Mouse (Mus musculus): Measurements from ENCODE around the gene Pgap3. TPM values are rescaled to one million over a fixed set of nuclear protein-coding genes. Genes with fewer than 3 reads are reported as not detected.

The Pgap3 gene
- polyA plus RNA-seq, 1 experiment from 2014 or later = 12.4 TPM

DNA sequence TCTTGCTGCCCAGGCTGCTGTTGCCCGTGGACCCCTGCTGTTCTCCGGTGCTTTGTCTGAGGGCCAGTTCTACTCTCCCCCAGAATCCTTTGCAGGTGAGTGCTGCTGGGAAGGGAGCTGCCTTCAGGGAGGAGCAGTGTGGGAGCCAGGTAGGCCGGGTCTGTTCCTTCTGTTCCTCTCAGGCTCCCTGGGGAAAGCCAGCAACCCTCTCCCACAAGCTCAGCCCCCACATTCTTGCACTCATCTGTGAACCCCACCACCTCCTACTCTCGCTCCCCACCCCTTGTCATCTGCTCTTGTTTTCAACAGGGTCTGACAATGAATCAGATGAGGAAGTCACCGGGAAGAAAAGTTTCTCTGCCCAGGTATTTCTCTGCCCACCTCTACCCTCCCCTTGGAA is 23.5 kb downstream of the Pgap3 start:
- Histone ChIP-seq H3K4me3 (no peak overlapping the region), H3K4me2 (replicated peaks) (no peak overlapping the region), H3K36me3 (peaks cover 77% of the 10 kb centered on the region), H3K27me3 (no peaks in the 10 kb centered on the region), H3K9me3 (no peaks in the 10 kb centered on the region), H3K27ac (no peak overlapping the region), H3K9ac (no peak overlapping the region), H3K4me1 (no peaks in the 10 kb centered on the region)
- 63% methylated on average over 5 of the region's 5 CpGs for WGBS
- ATAC-seq (ENCODE audit: low FRiP score, low read depth) = no peak

GRCm38 (mm10) chr11:98374266-98374665 is 26.0 kb downstream of the Pgap3 start:
- WGBS = 83% methylated on average over 8 of the region's 8 CpGs
- Histone ChIP-seq H3K27ac (no peak overlapping the region), H3K9ac (no peak overlapping the region), H3K4me1 (no peaks in the 10 kb centered on the region), H3K4me2 (replicated peaks) (no peak overlapping the region), H3K36me3 (peaks cover 60% of the 10 kb centered on the region), H3K27me3 (no peaks in the 10 kb centered on the region), H3K4me3 (no peak overlapping the region), H3K9me3 (no peaks in the 10 kb centered on the region)
- no peak for ATAC-seq (ENCODE audit: low FRiP score, low read depth)

- no peaks in the 10 kb centered on the region for H3K4me1 ChIP-seq
- no peak overlapping the region for H3K4me3 ChIP-seq
- H3K27me3 ChIP-seq = no peaks in the 10 kb centered on the region
- H3K9ac ChIP-seq = no peak overlapping the region
- WGBS = 92% methylated on average over 6 of the region's 6 CpGs
- no peaks in the 10 kb centered on the region for H3K9me3 ChIP-seq
- ATAC-seq (ENCODE audit: low FRiP score, low read depth) = no peak
- no peak overlapping the region for H3K4me2 ChIP-seq (replicated peaks)
- H3K36me3 ChIP-seq = peaks cover 50% of the 10 kb centered on the region
- H3K27ac ChIP-seq = no peak overlapping the region
Observed at GRCm38 (mm10) chr11:98373244-98373643, 27.0 kb downstream of the Pgap3 start.

DNA sequence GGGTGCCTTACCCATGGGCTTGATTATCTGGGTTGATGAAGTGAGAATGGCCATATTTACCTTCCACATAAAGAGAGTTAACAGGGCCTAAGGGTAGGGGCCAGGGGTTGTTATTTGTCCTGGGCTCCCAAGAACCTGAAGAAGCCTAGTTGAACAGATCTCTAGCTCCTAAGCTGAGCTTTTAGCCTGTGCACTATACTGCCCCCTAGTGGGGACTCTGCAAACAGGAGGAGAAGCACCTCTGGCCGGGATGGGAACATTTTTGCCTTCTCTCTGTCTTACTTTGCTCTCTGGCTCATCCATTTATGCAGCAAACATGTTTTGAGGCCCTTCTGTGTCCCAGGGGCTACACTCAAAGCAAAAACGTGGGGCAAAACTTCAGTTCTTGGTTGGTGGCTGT is 27.9 kb downstream of the Pgap3 start:
- Histone ChIP-seq H3K9me3 (no peaks in the 10 kb centered on the region), H3K4me3 (no peak overlapping the region), H3K27me3 (no peaks in the 10 kb centered on the region), H3K9ac (no peak overlapping the region), H3K4me2 (replicated peaks) (no peak overlapping the region), H3K36me3 (peaks cover 45% of the 10 kb centered on the region), H3K27ac (no peak overlapping the region), H3K4me1 (no peaks in the 10 kb centered on the region)
- no peak for ATAC-seq (ENCODE audit: low FRiP score, low read depth)
- 7% methylated on average over 2 of the region's 2 CpGs for WGBS

DNA sequence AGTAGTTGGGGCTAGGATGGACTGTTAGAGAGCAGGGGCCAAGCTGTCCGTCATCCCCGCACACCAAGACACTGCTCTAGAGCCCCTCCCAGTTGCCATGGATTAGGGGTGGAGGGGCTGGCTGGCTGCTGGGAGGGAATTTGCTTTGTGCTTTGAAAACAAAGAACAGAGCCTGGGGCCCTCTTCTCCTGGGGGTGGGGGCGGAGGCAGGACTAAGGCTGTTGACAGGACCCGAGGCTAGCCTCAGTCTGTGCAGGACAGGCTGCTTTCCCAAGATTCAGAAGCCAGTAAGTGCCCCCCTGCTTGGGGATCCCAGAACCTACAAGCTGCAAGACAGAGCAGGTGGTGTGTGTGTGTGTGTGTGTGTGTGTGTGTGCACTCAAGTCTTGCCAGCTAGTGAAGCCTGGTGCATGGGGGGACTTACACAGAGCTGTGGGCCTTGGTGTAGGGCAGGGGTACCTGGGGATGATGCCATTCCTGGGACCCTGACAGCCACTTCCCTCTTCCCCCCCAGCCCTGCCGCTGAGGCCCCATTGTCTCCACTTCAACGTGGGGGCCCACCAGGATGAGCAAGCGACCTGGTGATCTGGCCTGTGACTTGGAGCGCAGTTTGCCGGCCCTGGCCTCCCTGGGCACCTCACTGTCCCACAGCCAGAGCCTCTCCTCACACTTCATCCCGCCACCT is 28.6 kb downstream of the Pgap3 start:
- Histone ChIP-seq H3K4me2 (replicated peaks) (no peak overlapping the region), H3K27me3 (no peaks in the 10 kb centered on the region), H3K9me3 (no peaks in the 10 kb centered on the region), H3K4me3 (no peak overlapping the region), H3K4me1 (no peaks in the 10 kb centered on the region), H3K27ac (no peak overlapping the region), H3K36me3 (peaks cover 38% of the 10 kb centered on the region), H3K9ac (no peak overlapping the region)
- ATAC-seq (ENCODE audit: low FRiP score, low read depth) = no peak
- WGBS = 55% methylated on average over 9 of the region's 10 CpGs

GRCm38 (mm10) chr11:98370588-98370987 is 29.7 kb downstream of the Pgap3 start:
- H3K4me1 ChIP-seq = no peaks in the 10 kb centered on the region
- H3K9ac ChIP-seq = no peak overlapping the region
- no peak overlapping the region for H3K4me3 ChIP-seq
- no peak for ATAC-seq (ENCODE audit: low FRiP score, low read depth)
- H3K9me3 ChIP-seq = no peaks in the 10 kb centered on the region
- no peaks in the 10 kb centered on the region for H3K27me3 ChIP-seq
- no peak overlapping the region for H3K27ac ChIP-seq
- H3K36me3 ChIP-seq = peaks cover 27% of the 10 kb centered on the region
- 64% methylated on average over 2 of the region's 2 CpGs for WGBS
- H3K4me2 ChIP-seq (replicated peaks) = no peak overlapping the region

GRCm38 (mm10) chr11:98369337-98369736 is 31.0 kb downstream of the Pgap3 start:
- peaks cover 14% of the 10 kb centered on the region; the same call in 1 of the 2 replicates for H3K36me3 ChIP-seq
- no peak overlapping the region for H3K27ac ChIP-seq
- no peak overlapping the region for H3K4me3 ChIP-seq
- no peak overlapping the region for H3K4me2 ChIP-seq (replicated peaks)
- H3K9ac ChIP-seq = no peak overlapping the region
- H3K9me3 ChIP-seq = no peaks in the 10 kb centered on the region
- H3K27me3 ChIP-seq = no peaks in the 10 kb centered on the region
- 87% methylated on average over 6 of the region's 6 CpGs for WGBS
- ATAC-seq (ENCODE audit: low FRiP score, low read depth) = no peak
- H3K4me1 ChIP-seq = no peaks in the 10 kb centered on the region

DNA sequence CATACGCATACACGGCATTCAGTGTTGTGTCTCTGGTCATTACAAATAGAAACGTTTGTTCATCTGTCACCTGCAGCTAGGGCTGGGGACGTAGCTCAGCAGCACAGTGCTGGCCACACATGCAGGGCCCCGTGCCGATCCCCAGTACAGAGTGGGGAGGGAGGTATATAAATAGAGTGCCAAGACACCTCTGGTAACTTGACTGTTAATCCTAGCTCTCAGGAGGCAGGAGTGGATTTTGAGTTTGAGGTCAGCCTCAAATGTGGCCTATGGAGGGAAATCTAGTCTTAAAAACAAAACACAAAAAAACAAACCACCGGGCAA is 32.5 kb downstream of the Pgap3 start:
- ATAC-seq (ENCODE audit: low FRiP score, low read depth) = no peak
- H3K9me3 ChIP-seq = no peaks in the 10 kb centered on the region
- no peaks in the 10 kb centered on the region for H3K27me3 ChIP-seq
- no peak overlapping the region for H3K4me2 ChIP-seq (replicated peaks)
- no peak overlapping the region for H3K27ac ChIP-seq
- H3K4me3 ChIP-seq = no peak overlapping the region
- no peaks in the 10 kb centered on the region for H3K4me1 ChIP-seq
- WGBS = 77% methylated on average over 7 of the region's 7 CpGs
- H3K36me3 ChIP-seq = peaks cover 5% of the 10 kb centered on the region; the same call in 1 of the 2 replicates
- H3K9ac ChIP-seq = no peak overlapping the region

GRCm38 (mm10) chr11:98367171-98367862 is 33.0 kb downstream of the Pgap3 start:
- no peaks in the 10 kb centered on the region for H3K27me3 ChIP-seq
- 81% methylated on average over 10 of the region's 10 CpGs for WGBS
- no peaks in the 10 kb centered on the region for H3K9me3 ChIP-seq
- H3K9ac ChIP-seq = no peak overlapping the region
- H3K27ac ChIP-seq = no peak overlapping the region
- H3K36me3 ChIP-seq = peaks cover 4% of the 10 kb centered on the region; the same call in 1 of the 2 replicates
- no peaks in the 10 kb centered on the region for H3K4me1 ChIP-seq
- no peak overlapping the region for H3K4me2 ChIP-seq (replicated peaks)
- no peak overlapping the region for H3K4me3 ChIP-seq
- no peak for ATAC-seq (ENCODE audit: low FRiP score, low read depth)

- no peak overlapping the region for H3K9ac ChIP-seq
- ATAC-seq (ENCODE audit: low FRiP score, low read depth) = no peak
- H3K4me2 ChIP-seq (replicated peaks) = no peak overlapping the region
- no peaks in the 10 kb centered on the region for H3K4me1 ChIP-seq
- no peak overlapping the region for H3K27ac ChIP-seq
- H3K27me3 ChIP-seq = no peaks in the 10 kb centered on the region
- H3K36me3 ChIP-seq = peaks cover 4% of the 10 kb centered on the region; the same call in 1 of the 2 replicates
- no peak overlapping the region for H3K4me3 ChIP-seq
- H3K9me3 ChIP-seq = no peaks in the 10 kb centered on the region
- WGBS = 73% methylated on average over 10 of the region's 10 CpGs
Observed at GRCm38 (mm10) chr11:98366290-98366689, 34.0 kb downstream of the Pgap3 start.

GRCm38 (mm10) chr11:98364410-98364809 is 35.9 kb downstream of the Pgap3 start:
- no peaks in the 10 kb centered on the region for H3K9me3 ChIP-seq
- H3K27ac ChIP-seq = no peak overlapping the region
- 91% methylated on average over 5 of the region's 5 CpGs for WGBS
- H3K4me2 ChIP-seq (replicated peaks) = no peak overlapping the region
- peaks cover 4% of the 10 kb centered on the region; the same call in 1 of the 2 replicates for H3K36me3 ChIP-seq
- H3K4me3 ChIP-seq = no peak overlapping the region
- no peak for ATAC-seq (ENCODE audit: low FRiP score, low read depth)
- H3K4me1 ChIP-seq = peaks cover 5% of the 10 kb centered on the region
- no peaks in the 10 kb centered on the region for H3K27me3 ChIP-seq
- H3K9ac ChIP-seq = no peak overlapping the region

GRCm38 (mm10) chr11:98363817-98364216 is 36.5 kb downstream of the Pgap3 start:
- WGBS = 81% methylated on average over 5 of the region's 5 CpGs
- Histone ChIP-seq H3K27ac (no peak overlapping the region), H3K9ac (no peak overlapping the region), H3K4me1 (peaks cover 10% of the 10 kb centered on the region), H3K27me3 (no peaks in the 10 kb centered on the region), H3K36me3 (peaks cover 4% of the 10 kb centered on the region; the same call in 1 of the 2 replicates), H3K4me2 (replicated peaks) (no peak overlapping the region), H3K4me3 (no peak overlapping the region), H3K9me3 (no peaks in the 10 kb centered on the region)
- ATAC-seq (ENCODE audit: low FRiP score, low read depth) = no peak
